Mouse (Mus musculus) liver, postnatal 0 days (tissue): ENCODE data around the gene Erbb4.

Experiments
- CTCF ChIP-seq: sonication (generic); IDR thresholded peaks from 2 replicates; pipeline ENCODE4 v1.5.1; 2016; ENCODE audit warnings: antibody characterized with exemption, low read depth
- EP300 ChIP-seq: IDR thresholded peaks from 2 replicates; pipeline ENCODE4 v1.6.1; 2016; ENCODE audit warnings: antibody characterized with exemption, low read depth, mild to moderate bottlenecking

DNA sequence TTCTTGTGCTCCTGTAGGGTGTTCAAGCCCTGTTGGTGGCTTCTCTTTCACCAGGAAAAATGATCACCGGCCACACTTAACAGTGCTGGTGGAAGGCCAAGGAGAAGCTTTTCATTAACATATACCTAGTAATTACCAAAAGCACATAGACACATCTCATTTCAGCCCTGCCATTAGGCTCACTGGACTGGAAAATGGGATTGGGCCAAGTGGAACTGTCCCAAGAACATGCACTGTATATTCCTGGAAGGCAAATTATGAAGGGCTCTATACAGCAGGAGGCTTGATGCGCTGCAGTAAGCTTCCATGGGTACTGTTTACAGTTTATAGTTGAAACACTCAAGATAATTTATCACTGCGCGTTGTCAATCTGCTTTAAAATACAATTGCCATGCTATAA lies 248.4 kb downstream of the Erbb4 start:
- TF ChIP-seq CTCF (no peak), EP300 (no peak)
